Mouse (Mus musculus) cerebral cortex, adult 2 months (tissue): ENCODE measurements around the gene Emid1.

Experiments used
- WGBS: fragments of 180-500 bp; shearing (Covaris S2); methylation state at CpG from one replicate; pipeline ENCODE4 v1.1.7; 2018; 5-methylcytosine and 5-hydroxymethylcytosine counted together

Gene Emid1

DNA sequence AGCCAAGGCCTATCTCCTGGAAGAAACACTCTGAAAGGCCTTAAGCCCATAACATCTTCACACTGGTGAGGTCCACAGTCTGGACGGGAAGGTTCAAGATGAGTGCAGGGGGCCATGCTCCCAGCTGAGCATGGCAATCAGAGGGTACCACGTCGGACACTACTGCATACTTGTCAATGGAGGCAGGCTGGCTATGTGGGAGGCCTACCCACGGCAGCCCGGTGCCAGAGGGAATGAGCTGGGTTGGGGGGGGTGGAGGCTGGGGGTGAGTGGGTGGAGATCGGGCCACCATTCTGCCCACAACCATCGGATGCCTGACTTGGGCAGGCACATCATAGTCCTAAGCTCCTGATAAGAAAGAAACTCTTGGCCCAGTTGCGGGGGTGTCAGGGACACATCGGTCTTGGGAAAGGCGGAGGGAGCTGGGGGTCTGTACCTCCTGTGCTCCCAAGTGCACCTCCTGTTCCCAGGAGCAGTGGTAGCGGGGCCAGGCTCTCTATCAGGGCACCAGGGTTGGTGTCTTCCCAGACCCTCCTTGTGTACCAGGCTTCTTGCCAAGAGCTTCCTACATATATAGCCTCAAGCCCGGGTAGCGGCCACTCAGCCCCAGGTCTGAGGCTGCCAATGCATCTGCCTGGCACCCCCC lies 89.1 kb downstream of the Emid1 start:
- WGBS = 51% methylated on average over 13 of the region's 13 CpGs

DNA sequence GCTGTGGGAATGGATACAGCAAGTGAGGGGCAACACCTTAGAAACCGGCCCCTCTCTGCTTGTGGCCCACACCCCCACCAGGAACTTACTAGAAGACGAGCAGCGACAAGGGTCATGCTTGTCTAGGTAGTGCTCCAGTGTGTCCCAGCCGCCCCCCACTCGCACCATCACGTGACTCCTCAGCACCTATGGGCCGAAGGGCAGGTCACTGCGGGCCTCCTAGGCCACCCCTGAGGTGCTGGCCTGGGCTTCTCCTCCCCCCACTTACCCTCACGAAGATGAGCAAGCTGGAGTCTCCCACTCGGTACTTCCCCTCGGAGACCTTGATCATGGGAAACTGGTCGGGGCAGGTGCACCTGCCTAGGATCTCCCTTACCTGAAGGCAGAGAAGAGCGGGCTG lies 89.7 kb downstream of the Emid1 start:
- WGBS = 25% methylated on average over 13 of the region's 13 CpGs

DNA sequence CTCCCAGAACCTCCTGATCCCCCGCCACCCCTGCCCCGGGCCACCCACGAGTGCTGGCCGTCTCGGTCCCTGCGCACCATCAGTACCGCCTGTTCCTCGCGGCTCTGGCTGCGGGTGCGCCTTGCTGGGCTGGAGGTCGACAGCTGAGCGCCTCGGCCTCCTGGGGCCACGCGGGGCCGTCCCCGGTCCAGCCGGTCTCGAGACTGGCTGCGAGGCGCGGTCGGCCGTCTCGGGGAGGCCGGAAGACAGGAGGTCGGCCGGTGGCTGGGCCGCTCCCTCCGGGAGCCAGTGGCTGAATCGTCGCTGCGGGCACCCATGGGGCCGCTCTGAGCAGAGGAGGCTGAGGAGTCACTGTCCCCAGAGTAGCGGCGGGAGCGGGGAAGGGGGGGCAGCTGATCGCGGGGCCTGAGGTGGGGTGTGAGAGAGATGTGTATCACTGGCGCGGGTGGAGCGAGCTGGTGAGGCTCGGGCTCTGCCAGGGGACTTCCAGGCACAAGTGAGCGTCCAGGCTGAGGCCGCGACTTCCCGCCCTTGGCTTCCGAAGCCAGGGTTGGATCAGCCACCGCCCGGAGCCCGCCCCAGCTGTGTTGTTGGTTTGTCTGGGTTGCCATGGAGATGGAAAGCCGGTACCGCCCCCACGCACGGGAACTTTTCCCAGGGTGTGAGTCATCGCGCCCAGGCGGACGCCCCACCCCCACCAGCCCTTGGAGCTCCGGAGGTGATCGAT lies 90.5 kb downstream of the Emid1 start:
- WGBS = 9% methylated on average over 62 of the region's 62 CpGs

DNA sequence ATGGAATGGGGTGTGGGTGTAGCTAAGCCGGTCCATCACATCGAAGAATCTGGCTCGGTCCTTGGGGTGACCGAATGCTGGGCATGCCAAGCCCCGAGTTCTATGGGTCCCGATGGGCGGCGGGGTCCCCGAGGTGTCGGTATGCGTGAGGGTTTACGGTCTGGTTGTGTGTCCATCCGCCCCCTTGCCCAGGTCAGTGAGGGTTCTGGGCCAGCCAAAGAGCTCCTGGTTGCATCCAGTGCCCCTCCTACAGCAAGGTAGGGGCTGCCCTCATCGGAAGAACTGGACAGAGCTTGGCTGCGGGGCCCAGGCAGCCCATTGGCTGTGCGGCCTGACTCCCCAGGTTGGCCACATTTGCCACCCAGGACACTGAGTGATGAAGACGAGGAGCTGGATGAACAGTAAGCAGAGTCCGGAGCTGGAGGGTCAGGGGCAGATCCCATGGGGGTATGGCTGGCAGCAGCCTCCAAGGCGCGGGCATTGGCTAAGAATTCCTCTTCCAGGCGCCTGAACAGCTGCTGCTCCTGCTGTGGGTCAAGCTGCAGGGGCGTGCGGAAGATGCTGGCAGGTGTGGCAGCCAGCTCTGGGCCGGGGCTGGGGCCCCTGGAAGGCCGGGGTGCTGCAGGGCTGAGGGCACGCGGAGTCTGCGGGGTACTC lies 91.2 kb downstream of the Emid1 start:
- 65% methylated on average over 28 of the region's 28 CpGs for WGBS

DNA sequence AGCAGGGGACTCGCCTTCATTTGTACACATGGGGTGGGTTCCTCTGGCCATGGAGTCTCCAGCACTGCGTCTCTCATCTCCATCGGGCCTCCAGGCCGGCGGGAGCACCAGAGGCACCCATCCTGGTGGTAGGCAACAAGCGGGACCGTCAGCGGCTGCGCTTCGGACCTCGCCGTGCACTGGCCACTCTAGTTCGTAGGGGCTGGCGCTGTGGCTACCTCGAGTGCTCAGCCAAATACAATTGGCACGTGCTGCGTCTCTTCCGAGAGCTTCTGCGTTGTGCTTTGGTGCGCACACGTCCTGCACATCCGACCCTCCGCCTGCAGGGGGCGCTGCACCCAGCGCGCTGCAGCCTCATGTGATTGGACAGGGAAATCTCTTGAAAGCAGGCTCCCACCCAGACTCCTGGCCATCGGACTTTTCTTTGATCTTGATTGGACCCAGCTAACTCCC lies 92.3 kb downstream of the Emid1 start:
- WGBS = 10% methylated on average over 27 of the region's 27 CpGs

DNA sequence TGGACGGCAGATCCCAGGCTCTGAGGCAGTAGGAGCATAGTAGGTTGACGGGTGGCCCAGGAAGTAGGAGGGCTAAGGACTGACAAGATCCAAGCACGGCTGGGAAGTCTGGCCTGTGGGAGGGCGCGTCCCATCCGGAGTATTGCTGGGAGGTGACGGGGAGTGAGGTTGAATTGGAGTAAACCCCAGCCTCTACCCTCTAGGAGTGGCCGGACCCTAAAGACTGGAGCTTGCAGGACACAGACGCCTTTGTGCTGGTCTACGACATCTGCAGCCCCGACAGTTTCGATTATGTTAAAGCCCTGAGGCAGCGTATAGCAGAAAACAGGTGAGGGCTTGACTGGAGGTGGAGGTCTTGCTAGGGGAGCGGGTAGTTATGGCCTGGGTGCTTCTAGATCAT lies 92.8 kb downstream of the Emid1 start:
- WGBS = 23% methylated on average over 14 of the region's 14 CpGs

DNA sequence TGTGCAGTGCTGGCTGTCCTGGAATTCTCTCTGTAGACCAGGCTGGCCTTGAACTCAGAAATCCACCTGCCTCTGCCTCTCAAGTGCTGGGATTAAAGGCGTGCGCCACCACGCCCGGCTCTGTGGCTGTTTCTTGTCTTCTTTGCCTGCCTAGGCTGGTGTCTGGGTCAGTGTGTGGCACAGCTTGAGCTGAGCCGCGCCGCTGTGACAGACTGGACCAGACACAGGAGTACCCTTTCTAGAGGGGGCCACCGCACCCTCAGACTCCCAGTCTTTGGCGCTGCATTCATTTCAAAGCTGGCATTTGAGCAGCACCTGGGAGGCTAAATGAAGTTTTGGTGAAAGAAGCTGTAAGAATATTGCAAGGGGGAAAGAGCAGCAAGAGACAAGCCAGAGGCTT lies 93.3 kb downstream of the Emid1 start:
- WGBS = 23% methylated on average over 9 of the region's 9 CpGs

DNA sequence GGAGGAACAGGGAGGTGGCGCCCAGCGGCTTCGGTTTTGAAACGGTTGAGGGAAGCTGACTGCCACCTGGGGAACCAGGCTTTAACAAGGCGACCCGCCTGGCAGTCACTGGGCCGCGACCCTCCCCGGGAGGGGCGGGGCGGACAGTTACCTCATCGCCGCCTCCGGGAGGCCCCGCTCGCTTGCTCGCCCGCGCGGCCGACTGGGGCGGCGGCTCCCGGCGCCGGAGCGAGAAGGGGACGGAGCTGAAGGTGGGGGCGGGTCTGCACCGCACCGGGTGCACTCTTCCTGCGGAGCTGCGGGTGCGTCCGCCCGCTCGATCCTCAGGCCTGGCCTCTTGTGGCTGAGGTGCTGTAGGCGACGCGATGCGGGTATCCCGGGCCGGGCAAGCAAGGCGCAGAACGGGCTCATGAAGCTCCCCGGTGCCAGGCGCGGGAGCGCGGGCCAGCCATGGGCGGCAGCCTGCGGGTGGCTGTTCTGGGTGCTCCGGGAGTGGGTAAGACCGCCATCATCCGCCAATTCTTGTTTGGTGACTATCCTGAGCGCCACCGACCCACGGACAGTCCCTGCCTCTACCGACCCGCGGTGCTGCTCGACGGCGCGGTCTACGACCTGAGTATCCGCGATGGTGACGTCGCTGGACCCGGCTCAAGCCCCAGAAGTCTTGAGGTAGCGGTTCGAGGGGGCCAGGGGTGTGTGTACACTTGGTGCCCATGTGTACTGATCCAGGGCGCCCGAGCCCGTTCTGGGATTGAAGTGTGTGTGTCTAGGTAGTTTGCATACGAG lies 94.0 kb downstream of the Emid1 start, which contains the start of gene Rasl10a:
Gene Rasl10a (plus strand): TSS at position 273 of the 786 bp plus-strand sequence.
- 1% methylated on average over 77 of the region's 77 CpGs for WGBS

DNA sequence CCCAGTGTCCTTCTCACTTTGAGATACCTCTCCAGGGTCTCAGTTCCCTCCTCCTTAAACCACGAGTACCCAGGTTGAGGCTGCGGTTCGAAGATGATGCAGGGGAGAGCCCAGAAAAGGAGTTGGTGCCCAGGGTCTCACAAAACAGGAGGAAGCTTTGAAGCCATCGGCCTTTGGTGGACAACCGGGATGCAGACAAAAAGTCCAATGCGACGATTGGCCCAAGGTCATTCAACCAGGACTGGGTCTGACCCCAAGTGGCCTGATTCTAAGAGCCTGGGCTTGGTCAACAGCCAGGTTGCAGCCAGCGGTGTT lies 94.6 kb downstream of the Emid1 start:
- WGBS = 28% methylated on average over 8 of the region's 8 CpGs

DNA sequence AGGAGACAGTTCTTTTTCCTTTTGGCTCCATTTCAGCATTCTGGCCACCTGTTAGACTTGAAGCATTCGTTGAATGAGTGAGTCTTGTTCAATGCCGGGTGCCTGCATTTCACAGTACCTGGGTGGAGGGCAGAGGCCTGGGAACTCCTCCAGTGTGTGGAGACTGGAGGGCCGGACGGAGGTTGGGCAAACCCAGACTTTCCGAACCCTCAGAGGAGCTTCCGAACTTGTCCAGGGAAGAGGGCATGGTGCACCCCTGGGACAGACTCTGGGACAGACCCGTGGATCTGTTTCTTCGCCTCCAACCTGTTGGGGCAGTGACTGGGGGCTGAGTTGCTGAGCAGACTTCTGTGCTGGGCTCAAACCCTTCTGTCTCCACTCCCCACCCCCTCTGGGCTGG lies 95.0 kb downstream of the Emid1 start:
- 60% methylated on average over 8 of the region's 8 CpGs for WGBS
